Mouse (Mus musculus): ENCODE results near the gene Sh2b1.

- TF ChIP-seq POLR2A (IDR thresholded peaks at IDR 0.05; ENCODE audit: insufficient read length, low read depth) = no peak
- no peak for TF ChIP-seq MYOD1 (IDR thresholded peaks at IDR 0.05; ENCODE audit: control insufficient read depth in 1 of 3, insufficient read length in 2 of 3, low read depth in 2 of 3)
- no peak for TF ChIP-seq MYOG (IDR thresholded peaks at IDR 0.05; ENCODE audit: control insufficient read depth in 1 of 3, insufficient read depth in 1 of 3, insufficient read length in 2 of 3, low read depth in 2 of 3)
These were observed 5.1 kb downstream of the Sh2b1 start for GRCm38 (mm10) chr7:126470077-126470476.
